Mouse (Mus musculus) forebrain, embryonic 11.5 days (tissue): ENCODE results near the gene Mrps18c. TPM values are rescaled to one million over a fixed set of nuclear protein-coding genes. Genes with fewer than 3 reads are reported as not detected.

ENCODE experiments used
- ATAC-seq: fragments of 200-750 bp; cut with Nextera tagmentation; replicated peaks from 2 replicates; pipeline ENCODE4 v1.8.0; 2017; ENCODE audit warnings: moderate TSS enrichment; ENCODE audit not compliant: low FRiP score
- DNase-seq: peaks from one replicate; pipeline ENCODE4 v3.0.0-alpha.2; 2017; ENCODE audit warnings: low spot score
- H3K27ac ChIP-seq: fragments of 300-500 bp; sonication (generic); 2 replicates; pipeline ENCODE4 v1.5.1; 2014; ENCODE audit warnings: low read depth, low read length
- H3K27me3 ChIP-seq: fragments of 300-500 bp; sonication (generic); 2 replicates; pipeline ENCODE4 v1.6.1; 2014; ENCODE audit warnings: mild to moderate bottlenecking, low read length, mixed read lengths; ENCODE audit not compliant: control insufficient read depth, insufficient read depth
- H3K36me3 ChIP-seq: fragments of 300-500 bp; sonication (generic); 2 replicates; pipeline ENCODE4 v1.6.1; 2014; ENCODE audit warnings: mild to moderate bottlenecking, low read length, moderate library complexity, mixed read lengths; ENCODE audit not compliant: control insufficient read depth, insufficient read depth
- H3K4me1 ChIP-seq: fragments of 300-500 bp; sonication (generic); replicated peaks from 2 replicates; pipeline ENCODE4 v1.6.1; 2014; ENCODE audit warnings: low read length, mixed read lengths; ENCODE audit not compliant: control insufficient read depth, insufficient read depth
- H3K4me2 ChIP-seq: fragments of 300-500 bp; sonication (generic); 2 replicates; pipeline ENCODE4 v1.6.1; 2014; ENCODE audit warnings: low read depth, mild to moderate bottlenecking, low read length, moderate library complexity, mixed read lengths; ENCODE audit not compliant: severe bottlenecking
- H3K4me3 ChIP-seq: fragments of 300-500 bp; sonication (generic); 2 replicates; pipeline ENCODE4 v1.5.1; 2014; ENCODE audit warnings: low read depth, low read length
- H3K9ac ChIP-seq: fragments of 300-500 bp; sonication (generic); 2 replicates; pipeline ENCODE4 v1.6.1; 2014; ENCODE audit warnings: low read length
- H3K9me3 ChIP-seq: fragments of 300-500 bp; sonication (generic); 2 replicates; pipeline ENCODE4 v1.6.1; 2016; ENCODE audit warnings: low read length, mixed read lengths; ENCODE audit not compliant: control insufficient read depth
- WGBS: fragments of 180-500 bp; shearing (Covaris S2); extraction: QIAGEN DNeasy Blood & Tissue Kit; methylation state at CpG from one replicate; pipeline ENCODE4 v1.1.7; 2014; 5-methylcytosine and 5-hydroxymethylcytosine counted together
- polyA plus RNA-seq: library from polyadenylated mRNA; unstranded; fragments of >200 nt; fragmentation: Nextera tagmentation; extraction: Ambion mirVana; gene quantifications from 2 replicates; pipeline ENCODE4 v1.2.1, GENCODE M21; 2014

Mrps18c gene
- polyA plus RNA-seq, 1 experiment from 2014 or later: 175 TPM

- Histone ChIP-seq H3K4me1 (no peaks in the 10 kb centered on the region), H3K4me3 (peak overlapping the region; percentile 81), H3K36me3 (no peaks in the 10 kb centered on the region; the same call in 1 of the 2 replicates), H3K27me3 (no peaks in the 10 kb centered on the region), H3K27ac (no peak overlapping the region; the same call in 1 of the 2 replicates), H3K9ac (peak overlapping the region; percentile 98), H3K9me3 (no peaks in the 10 kb centered on the region), H3K4me2 (peak overlapping the region; percentile 89)
- ATAC-seq: no peak
- 33% methylated on average over 16 of the region's 16 CpGs for WGBS
- no peak for DNase-seq
These were observed 21.4 kb downstream of the Mrps18c start for GRCm38 (mm10) chr5:100819568-100820480.

- Histone ChIP-seq H3K9me3 (no peaks in the 10 kb centered on the region), H3K27me3 (no peaks in the 10 kb centered on the region), H3K9ac (peak within 1 kb of the TSS; percentile 98), H3K27ac (peak within 1 kb of the TSS; percentile 63; the same call in 1 of the 2 replicates), H3K4me2 (peak within 1 kb of the TSS; percentile 89), H3K36me3 (no peaks in the 10 kb centered on the region; the same call in 1 of the 2 replicates), H3K4me3 (peak within 1 kb of the TSS; percentile 81), H3K4me1 (no peaks in the 10 kb centered on the region)
- under 1% methylated on average over 63 of the region's 63 CpGs for WGBS
- ATAC-seq: peak; percentile 98
- peak; percentile 92 for DNase-seq
These were observed 22.2 kb downstream of the Mrps18c start, which contains the start of gene Abraxas1 for GRCm38 (mm10) chr5:100820483-100821184. Abraxas1 (minus strand) TSS chr5:100820965.

- Histone ChIP-seq H3K27ac (no peak overlapping the region), H3K9me3 (no peaks in the 10 kb centered on the region), H3K36me3 (no peaks in the 10 kb centered on the region), H3K9ac (no peak overlapping the region), H3K4me2 (no peak overlapping the region; the same call in 1 of the 2 replicates), H3K4me1 (no peaks in the 10 kb centered on the region), H3K27me3 (no peaks in the 10 kb centered on the region), H3K4me3 (no peak overlapping the region; the same call in 1 of the 2 replicates)
- ATAC-seq (no peak), DNase-seq (no peak)
- 86% methylated on average over 8 of the region's 8 CpGs for WGBS
These were observed 22.9 kb downstream of the Mrps18c start for GRCm38 (mm10) chr5:100821375-100821774.

DNA sequence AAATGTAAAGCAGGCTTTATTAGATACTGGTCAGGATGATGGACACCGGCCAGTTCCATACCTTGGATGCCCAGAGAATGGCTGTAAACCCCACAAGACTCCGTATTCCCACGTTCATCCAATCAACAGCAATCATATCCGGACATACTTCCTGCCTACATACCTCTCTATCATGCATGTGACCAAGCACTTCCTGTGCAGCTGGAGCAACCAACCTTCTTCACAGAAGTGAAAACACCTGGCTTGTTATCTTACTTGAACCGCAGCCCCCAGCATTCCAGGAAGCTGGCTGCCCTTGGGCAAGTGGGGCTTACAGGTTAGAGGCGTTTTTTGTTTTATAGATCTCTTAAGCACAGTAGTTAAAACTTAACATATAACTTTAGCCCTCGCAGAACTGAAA is 24.4 kb downstream of the Mrps18c start:
- H3K36me3 ChIP-seq: no peaks in the 10 kb centered on the region
- no peaks in the 10 kb centered on the region for H3K27me3 ChIP-seq
- no peak overlapping the region for H3K4me3 ChIP-seq
- no peak overlapping the region for H3K9ac ChIP-seq
- no peaks in the 10 kb centered on the region for H3K9me3 ChIP-seq
- H3K4me1 ChIP-seq: no peaks in the 10 kb centered on the region
- H3K27ac ChIP-seq: no peak overlapping the region
- WGBS: 88% methylated on average over 7 of the region's 7 CpGs
- H3K4me2 ChIP-seq: no peak overlapping the region
- no peak for ATAC-seq
- no peak for DNase-seq

- ATAC-seq (no peak), DNase-seq (no peak)
- no peak overlapping the region for H3K9ac ChIP-seq
- no peak overlapping the region for H3K4me2 ChIP-seq
- no peaks in the 10 kb centered on the region for H3K36me3 ChIP-seq
- no peak overlapping the region for H3K27ac ChIP-seq
- 29% methylated on average over 2 of the region's 2 CpGs for WGBS
- H3K4me1 ChIP-seq: no peaks in the 10 kb centered on the region
- H3K4me3 ChIP-seq: no peak overlapping the region
- H3K27me3 ChIP-seq: no peaks in the 10 kb centered on the region
- no peaks in the 10 kb centered on the region for H3K9me3 ChIP-seq
These were observed 27.5 kb downstream of the Mrps18c start for GRCm38 (mm10) chr5:100825975-100826374.

DNA sequence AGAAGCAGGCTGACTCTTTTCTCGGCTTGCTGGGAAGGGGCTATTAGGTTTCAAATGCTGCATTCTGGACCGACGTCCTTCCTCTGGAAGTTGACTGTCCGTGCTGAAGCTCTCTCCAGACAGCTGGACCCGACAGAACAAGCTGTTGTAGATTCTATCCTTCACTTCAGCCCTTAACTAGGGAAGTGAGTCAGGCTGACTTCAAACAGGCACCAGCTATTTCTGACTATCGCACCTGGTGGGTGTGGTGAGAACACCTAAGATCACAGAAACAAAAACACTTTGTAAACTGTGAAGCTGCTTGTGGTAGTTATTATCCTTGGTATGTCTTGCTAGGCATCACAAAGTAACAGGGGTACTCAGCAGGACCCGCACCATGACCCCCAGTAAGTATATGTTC is 28.1 kb downstream of the Mrps18c start:
- Histone ChIP-seq H3K9ac (no peak overlapping the region), H3K27ac (no peak overlapping the region), H3K36me3 (no peaks in the 10 kb centered on the region), H3K9me3 (no peaks in the 10 kb centered on the region), H3K4me2 (no peak overlapping the region), H3K4me3 (no peak overlapping the region), H3K4me1 (no peaks in the 10 kb centered on the region), H3K27me3 (no peaks in the 10 kb centered on the region)
- 81% methylated on average over 7 of the region's 7 CpGs for WGBS
- ATAC-seq: no peak
- no peak for DNase-seq

- WGBS: 90% methylated on average over 3 of the region's 3 CpGs
- Histone ChIP-seq H3K4me3 (no peak overlapping the region), H3K27me3 (no peaks in the 10 kb centered on the region), H3K27ac (no peak overlapping the region), H3K9ac (no peak overlapping the region), H3K4me1 (no peaks in the 10 kb centered on the region), H3K9me3 (no peaks in the 10 kb centered on the region), H3K36me3 (no peaks in the 10 kb centered on the region), H3K4me2 (no peak overlapping the region)
- ATAC-seq: no peak
- no peak for DNase-seq
These were observed 30.3 kb downstream of the Mrps18c start for GRCm38 (mm10) chr5:100828701-100829100.

GRCm38 (mm10) chr5:100832680-100833079 is 34.3 kb downstream of the Mrps18c start:
- DNase-seq (no peak), ATAC-seq (no peak)
- Histone ChIP-seq H3K4me2 (no peak overlapping the region), H3K9me3 (no peaks in the 10 kb centered on the region), H3K36me3 (no peaks in the 10 kb centered on the region), H3K4me3 (no peak overlapping the region), H3K27me3 (no peaks in the 10 kb centered on the region), H3K4me1 (no peaks in the 10 kb centered on the region), H3K27ac (no peak overlapping the region), H3K9ac (no peak overlapping the region)
- WGBS: 86% methylated on average over 3 of the region's 3 CpGs
